Mouse (Mus musculus) lung, embryonic 15.5 days (tissue): ENCODE results near the gene Cep68. TPM values are rescaled to one million over a fixed set of nuclear protein-coding genes. Genes with fewer than 3 reads are reported as not detected.

Source experiments
- ATAC-seq: fragments of 200-750 bp; cut with Nextera tagmentation; 2 replicates; pipeline ENCODE4 v1.8.0; 2017; ENCODE audit warnings: moderate number of reproducible peaks, borderline replicate concordance; ENCODE audit not compliant: low FRiP score, low TSS enrichment; ENCODE audit errors: extremely low read depth
- H3K27ac ChIP-seq: fragments of 300-500 bp; sonication (generic); 2 replicates; pipeline ENCODE4 v1.5.1; 2015; ENCODE audit warnings: moderate library complexity, mild to moderate bottlenecking, inconsistent platforms
- H3K27me3 ChIP-seq: fragments of 300-500 bp; sonication (generic); 2 replicates; pipeline ENCODE4 v1.6.1; 2015; ENCODE audit warnings: inconsistent platforms
- H3K36me3 ChIP-seq: fragments of 300-500 bp; sonication (generic); 2 replicates; pipeline ENCODE4 v1.6.1; 2015; ENCODE audit warnings: inconsistent platforms
- H3K4me1 ChIP-seq: fragments of 300-500 bp; sonication (generic); 2 replicates; pipeline ENCODE4 v1.6.1; 2015; ENCODE audit warnings: inconsistent platforms
- H3K4me2 ChIP-seq: fragments of 300-500 bp; sonication (generic); 2 replicates; pipeline ENCODE4 v1.6.1; 2015; ENCODE audit warnings: inconsistent platforms, mild to moderate bottlenecking, moderate library complexity
- H3K4me3 ChIP-seq: fragments of 300-500 bp; sonication (generic); 2 replicates; pipeline ENCODE4 v1.5.1; 2015; ENCODE audit warnings: mild to moderate bottlenecking, inconsistent platforms
- H3K9ac ChIP-seq: fragments of 300-500 bp; sonication (generic); 2 replicates; pipeline ENCODE4 v1.6.1; 2015; ENCODE audit warnings: inconsistent platforms
- H3K9me3 ChIP-seq: fragments of 300-500 bp; sonication (generic); 2 replicates; pipeline ENCODE4 v1.6.1; 2016; ENCODE audit warnings: inconsistent platforms
- WGBS: fragments of 180-500 bp; shearing (Covaris S2); methylation state at CpG from one replicate; pipeline ENCODE4 v1.1.7; 2015; 5-methylcytosine and 5-hydroxymethylcytosine counted together
- polyA plus RNA-seq: library from polyadenylated mRNA; unstranded; fragments of >200 nt; fragmentation: Nextera tagmentation; extraction: Ambion mirVana; gene quantifications from 2 replicates; pipeline ENCODE4 v1.2.1, GENCODE M21; 2015

Gene Cep68
- polyA plus RNA-seq, 1 experiment from 2014 or later: 37.6 TPM

- Histone ChIP-seq H3K27ac (peak within 1 kb of the TSS; percentile 98), H3K9ac (peak within 1 kb of the TSS; percentile 98), H3K36me3 (no peaks in the 10 kb centered on the region), H3K4me1 (peaks cover 26% of the 10 kb centered on the region), H3K4me3 (peak within 1 kb of the TSS; percentile 100), H3K4me2 (peak within 1 kb of the TSS; percentile 70), H3K27me3 (no peaks in the 10 kb centered on the region), H3K9me3 (no peaks in the 10 kb centered on the region)
- peak; percentile 98 for ATAC-seq
- under 1% methylated on average over 54 of the region's 54 CpGs for WGBS
These were observed 48.3 kb downstream of the Cep68 start, which contains the start of gene Rab1a for GRCm38 (mm10) chr11:20200713-20201575. Rab1a (plus strand) TSS chr11:20201432.

GRCm38 (mm10) chr11:20193100-20193736, 56.0 kb downstream of the Cep68 start:
- H3K27ac ChIP-seq: no peak overlapping the region
- no peak for ATAC-seq

GRCm38 (mm10) chr11:20187271-20187670, 62.0 kb downstream of the Cep68 start:
- Histone ChIP-seq H3K9me3 (no peaks in the 10 kb centered on the region), H3K9ac (no peak overlapping the region), H3K27ac (no peak overlapping the region), H3K36me3 (no peaks in the 10 kb centered on the region), H3K4me2 (no peak overlapping the region), H3K4me3 (no peak overlapping the region), H3K4me1 (no peaks in the 10 kb centered on the region), H3K27me3 (no peaks in the 10 kb centered on the region)
- WGBS: 66% methylated on average over 6 of the region's 6 CpGs
- no peak for ATAC-seq

More at GRCm38 (mm10) chr11:20193100-20193736, 56.0 kb downstream of the Cep68 start:
- Histone ChIP-seq H3K4me3 (no peak overlapping the region), H3K27me3 (no peaks in the 10 kb centered on the region), H3K4me1 (no peaks in the 10 kb centered on the region), H3K9me3 (no peaks in the 10 kb centered on the region), H3K4me2 (no peak overlapping the region), H3K36me3 (no peaks in the 10 kb centered on the region), H3K9ac (no peak overlapping the region)
- 75% methylated on average over 4 of the region's 4 CpGs for WGBS

Other genes starting within 250 kb of the Cep68 start
- 120 and 121 TPM in 2 replicates for gene Actr2, start 136.5 kb downstream of the Cep68 start, polyA plus RNA-seq
- 274 and 283 TPM in 2 replicates for gene Rab1a, start 48.0 kb downstream of the Cep68 start, polyA plus RNA-seq
- gene Slc1a4, start 83.3 kb upstream of the Cep68 start, polyA plus RNA-seq: 18.6 and 19.7 TPM in 2 replicates